Mouse (Mus musculus): ENCODE data around the gene Id1. TPM values are rescaled to one million over a fixed set of nuclear protein-coding genes. Genes with fewer than 3 reads are reported as not detected.

Id1 gene
- polyA plus RNA-seq, 1 experiment from 2014 or later, result 61.9 TPM

Small RNAs within 50 kb of the gene (microRNA-seq; reads per million reads assigned to microRNA genes)
- not detected for gene Gm23802

Other genes with a start within 250 kb of the Id1 start
- not detected in 2 replicates for gene Defb22, start 246.1 kb upstream of the Id1 start, polyA plus RNA-seq (2015; fragmentation: Nextera tagmentation; extraction: Ambion mirVana)
- not detected in 2 replicates for gene Defb26, start 224.6 kb upstream of the Id1 start, polyA plus RNA-seq (2015; fragmentation: Nextera tagmentation; extraction: Ambion mirVana)
- gene Defb28, start 218.0 kb upstream of the Id1 start, polyA plus RNA-seq (2015; fragmentation: Nextera tagmentation; extraction: Ambion mirVana), result not detected in 2 replicates
- gene Defb29, start 196.2 kb upstream of the Id1 start, polyA plus RNA-seq (2015; fragmentation: Nextera tagmentation; extraction: Ambion mirVana), result not detected in 2 replicates
- not detected in 2 replicates for gene Gm17416, start 166.9 kb upstream of the Id1 start, polyA plus RNA-seq (2015; fragmentation: Nextera tagmentation; extraction: Ambion mirVana)
- not detected in 2 replicates for gene Defb21, start 163.5 kb upstream of the Id1 start, polyA plus RNA-seq (2015; fragmentation: Nextera tagmentation; extraction: Ambion mirVana)
- gene Defb19, start 155.9 kb upstream of the Id1 start, polyA plus RNA-seq (2015; fragmentation: Nextera tagmentation; extraction: Ambion mirVana), result 0.57 and 0.88 TPM in 2 replicates
- not detected in 2 replicates for gene Defb45, start 136.9 kb upstream of the Id1 start, polyA plus RNA-seq (2015; fragmentation: Nextera tagmentation; extraction: Ambion mirVana)
- not detected in 2 replicates for gene Defb36, start 131.9 kb upstream of the Id1 start, polyA plus RNA-seq (2015; fragmentation: Nextera tagmentation; extraction: Ambion mirVana)
- gene Defb25, start 113.2 kb upstream of the Id1 start, polyA plus RNA-seq (2015; fragmentation: Nextera tagmentation; extraction: Ambion mirVana), result 0.77 and 0.86 TPM in 2 replicates
- gene Rem1, start 109.3 kb upstream of the Id1 start, polyA plus RNA-seq (2015; fragmentation: Nextera tagmentation; extraction: Ambion mirVana), result 12.1 and 12.7 TPM in 2 replicates
- gene H13, start 66.8 kb upstream of the Id1 start, polyA plus RNA-seq (2015; fragmentation: Nextera tagmentation; extraction: Ambion mirVana), result 70.6 and 86.1 TPM in 2 replicates
- gene Mcts2, start 49.2 kb upstream of the Id1 start, polyA plus RNA-seq (2015; fragmentation: Nextera tagmentation; extraction: Ambion mirVana), result 18.9 and 20.3 TPM in 2 replicates
- gene Cox4i2, start 17.9 kb downstream of the Id1 start, polyA plus RNA-seq (2015; fragmentation: Nextera tagmentation; extraction: Ambion mirVana), result 20.8 and 24.2 TPM in 2 replicates
- 69.5 and 80.7 TPM in 2 replicates for gene Bcl2l1, start 95.5 kb downstream of the Id1 start, polyA plus RNA-seq (2015; fragmentation: Nextera tagmentation; extraction: Ambion mirVana)
- gene Tpx2, start 111.7 kb downstream of the Id1 start, polyA plus RNA-seq (2015; fragmentation: Nextera tagmentation; extraction: Ambion mirVana), result 47.3 and 49.9 TPM in 2 replicates
- gene Mylk2, start 175.1 kb downstream of the Id1 start, polyA plus RNA-seq (2015; fragmentation: Nextera tagmentation; extraction: Ambion mirVana), result 0.11 and 0.15 TPM in 2 replicates
- gene Foxs1, start 197.0 kb downstream of the Id1 start, polyA plus RNA-seq (2015; fragmentation: Nextera tagmentation; extraction: Ambion mirVana), result 6.6 and 8.3 TPM in 2 replicates
- 0.09 and 0.28 TPM in 2 replicates for gene Dusp15, start 215.4 kb downstream of the Id1 start, polyA plus RNA-seq (2015; fragmentation: Nextera tagmentation; extraction: Ambion mirVana)
- 0.26 and 0.63 TPM in 2 replicates for gene Ttll9, start 226.2 kb downstream of the Id1 start, polyA plus RNA-seq (2015; fragmentation: Nextera tagmentation; extraction: Ambion mirVana)

All from heart, embryonic 15.5 days (tissue).